Mouse (Mus musculus) stomach, postnatal 0 days (tissue): Measurements from ENCODE around the gene Sugct.

ENCODE experiments used
- CTCF ChIP-seq: IDR thresholded peaks from 2 replicates; pipeline ENCODE4 v1.5.1; 2016; ENCODE audit warnings: antibody characterized with exemption, low read depth, mild to moderate bottlenecking, moderate library complexity
- EP300 ChIP-seq: optimal IDR thresholded peaks from 2 replicates; pipeline ENCODE3; 2016; ENCODE audit warnings: antibody characterized with exemption

- TF ChIP-seq CTCF (no peak), EP300 (no peak)
These were observed 404.3 kb downstream of the Sugct start for GRCm38 (mm10) chr13:17291057-17291456.
